ENCODE assay signal across 29 mouse cellular contexts in the genomic region with DNA sequence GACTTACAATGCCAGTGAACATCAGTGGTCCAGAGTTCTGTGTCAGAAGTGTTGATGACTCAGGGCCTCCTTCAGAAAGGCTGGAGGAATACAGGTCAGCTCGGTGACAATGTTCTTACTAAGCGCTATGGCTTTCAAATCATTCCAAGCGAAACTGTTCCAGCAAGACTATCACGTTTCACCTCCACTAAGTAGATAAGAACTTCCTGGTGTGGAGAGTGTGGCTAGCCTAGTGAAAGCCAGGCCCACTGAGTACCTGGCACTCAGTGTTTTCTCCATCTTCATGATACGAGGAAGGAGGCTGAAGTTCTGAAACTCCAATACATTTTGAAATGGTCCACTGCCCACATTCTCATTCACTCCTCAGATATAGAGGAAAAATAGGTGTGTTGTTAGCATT. TPM values are rescaled to one million over a fixed set of nuclear protein-coding genes. Genes with fewer than 3 reads are reported as not detected.
DNase-seq lines count a peak whose midpoint lies in the region; ATAC-seq and TF ChIP-seq lines count a peak whose summit lies in the region.
"Had no signal": no experiment of that assay in that cellular context is flagged by ENCODE, and none has a peak within 500 bp of the region (broad histone marks: within the 10 kb centered on the region; RNA-seq: fewer than 3 reads in every experiment).

No protein-coding gene starts in this region.

- no peaks in the 10 kb centered on the region for H3K4me1 ChIP-seq in lung, postnatal 0 days (ENCODE audit: insufficient read depth, low read depth, low read length)
- H3K4me1 ChIP-seq in intestine, embryonic 15.5 days (replicated peaks), result no peaks in the 10 kb centered on the region
- no peaks in the 10 kb centered on the region for H3K4me1 ChIP-seq in intestine, postnatal 0 days (replicated peaks; ENCODE audit: control insufficient read depth, insufficient read depth, low read length)
- H3K4me1 ChIP-seq in stomach, postnatal 0 days (replicated peaks; ENCODE audit: control insufficient read depth, insufficient read depth), result no peaks in the 10 kb centered on the region
- H3K4me1 ChIP-seq in liver, embryonic 12.5 days, result no peaks in the 10 kb centered on the region
- H3K4me1 ChIP-seq: embryonic facial prominence, embryonic 10.5 days; embryonic facial prominence, embryonic 12.5 days; forebrain, embryonic 10.5 days; forebrain, embryonic 12.5 days had no signal

- TF ChIP-seq EP300 in lung, postnatal 0 days (IDR thresholded peaks at IDR 0.05), result no peak
- no peak for TF ChIP-seq EP300 in stomach, postnatal 0 days (optimal IDR thresholded peaks at IDR 0.05)

- no peak for ATAC-seq in lung, postnatal 0 days
- peak; percentile 39; the same call in 1 of the 2 replicates for ATAC-seq in intestine, embryonic 15.5 days
- ATAC-seq in intestine, postnatal 0 days, result peak; percentile 45; the same call in 1 of the 2 replicates
- peak; percentile 87 for ATAC-seq in stomach, postnatal 0 days (ENCODE audit: low FRiP score, low TSS enrichment)
- ATAC-seq in liver, embryonic 12.5 days, result no peak
- ATAC-seq: activated CD4-positive, CD25-positive, alpha-beta regulatory T cell, adult 4 months; CD4-positive, CD25-positive, alpha-beta regulatory T cell, adult 4 months; forebrain, embryonic 14.5 days; forebrain, embryonic 16.5 days; Patski had no signal

- H3K9me3 ChIP-seq in lung, postnatal 0 days (ENCODE audit: low read length), result no peaks in the 10 kb centered on the region
- no peaks in the 10 kb centered on the region for H3K9me3 ChIP-seq in intestine, embryonic 15.5 days
- no peaks in the 10 kb centered on the region for H3K9me3 ChIP-seq in intestine, postnatal 0 days (ENCODE audit: control insufficient read depth)
- no peaks in the 10 kb centered on the region for H3K9me3 ChIP-seq in stomach, postnatal 0 days (ENCODE audit: control insufficient read depth, low read length)
- no peaks in the 10 kb centered on the region for H3K9me3 ChIP-seq in liver, embryonic 12.5 days (replicated peaks)
- H3K9me3 ChIP-seq: embryonic facial prominence, embryonic 10.5 days; embryonic facial prominence, embryonic 12.5 days; forebrain, embryonic 10.5 days; forebrain, embryonic 12.5 days; G1E had no signal

- H3K9ac ChIP-seq in lung, postnatal 0 days (replicated peaks; ENCODE audit: low read depth), result no peak overlapping the region
- no peak overlapping the region for H3K9ac ChIP-seq in intestine, embryonic 15.5 days
- no peak overlapping the region for H3K9ac ChIP-seq in intestine, postnatal 0 days (ENCODE audit: low read depth, low read length)
- no peak overlapping the region for H3K9ac ChIP-seq in stomach, postnatal 0 days (ENCODE audit: low read length)
- H3K9ac ChIP-seq in liver, embryonic 12.5 days, result no peak overlapping the region
- H3K9ac ChIP-seq: embryonic facial prominence, embryonic 12.5 days; forebrain, embryonic 12.5 days had no signal

- H3K27me3 ChIP-seq in lung, postnatal 0 days (replicated peaks; ENCODE audit: insufficient read depth, low read length), result no peaks in the 10 kb centered on the region
- no peaks in the 10 kb centered on the region for H3K27me3 ChIP-seq in intestine, embryonic 15.5 days (replicated peaks)
- H3K27me3 ChIP-seq in intestine, postnatal 0 days (replicated peaks; ENCODE audit: control insufficient read depth, insufficient read depth, low read length), result no peaks in the 10 kb centered on the region
- H3K27me3 ChIP-seq in stomach, postnatal 0 days (ENCODE audit: control insufficient read depth, insufficient read depth, low read length), result no peaks in the 10 kb centered on the region
- H3K27me3 ChIP-seq in liver, embryonic 12.5 days (replicated peaks), result no peaks in the 10 kb centered on the region
- H3K27me3 ChIP-seq: CH12.LX; embryonic facial prominence, embryonic 12.5 days; forebrain, embryonic 12.5 days had no signal

- H3K36me3 ChIP-seq in lung, postnatal 0 days (ENCODE audit: insufficient read depth, low read length), result no peaks in the 10 kb centered on the region
- no peaks in the 10 kb centered on the region for H3K36me3 ChIP-seq in intestine, embryonic 15.5 days
- H3K36me3 ChIP-seq in intestine, postnatal 0 days (ENCODE audit: control insufficient read depth, insufficient read depth), result no peaks in the 10 kb centered on the region
- H3K36me3 ChIP-seq in stomach, postnatal 0 days (ENCODE audit: control insufficient read depth, insufficient read depth, low read length), result no peaks in the 10 kb centered on the region
- no peaks in the 10 kb centered on the region for H3K36me3 ChIP-seq in liver, embryonic 12.5 days
- H3K36me3 ChIP-seq: embryonic facial prominence, embryonic 10.5 days; embryonic facial prominence, embryonic 12.5 days; forebrain, embryonic 10.5 days; forebrain, embryonic 12.5 days; G1E had no signal

- peak; percentile 12 for DNase-seq in lung, postnatal 0 days (ENCODE audit: low spot score)
- no peak for DNase-seq in lung, postnatal 25 days (ENCODE audit: low spot score)
- peak; percentile 50 for DNase-seq in stomach, postnatal 0 days (ENCODE audit: low spot score)
- DNase-seq in layer of hippocampus, postnatal 36 days, result no peak
- DNase-seq in layer of hippocampus, adult 18-20 months (ENCODE audit: low spot score in 2 of 2), result no peak
- DNase-seq: adrenal gland, adult 8-10 months; adrenal gland, postnatal 14 days; adrenal gland, postnatal 36 days; B cell, adult 2 months; cerebellum, adult 11-12 months; cerebellum, adult 2 months; cerebellum, adult 9-10 months; cerebellum, postnatal 25 days had no signal

- 43% methylated on average over 5 of the region's 5 CpGs for WGBS in lung, postnatal 0 days
- 73% methylated on average over 5 of the region's 5 CpGs for WGBS in intestine, embryonic 15.5 days
- WGBS in intestine, postnatal 0 days, result 53% methylated on average over 5 of the region's 5 CpGs
- WGBS in stomach, postnatal 0 days, result 55% methylated on average over 5 of the region's 5 CpGs
- WGBS in liver, embryonic 12.5 days (ENCODE audit: insufficient replicate concordance), result 48% methylated on average over 5 of the region's 5 CpGs

- H3K4me2 ChIP-seq in lung, postnatal 0 days (replicated peaks; ENCODE audit: low read depth, low read length), result no peak overlapping the region
- no peak overlapping the region for H3K4me2 ChIP-seq in intestine, embryonic 15.5 days (replicated peaks)
- H3K4me2 ChIP-seq in intestine, postnatal 0 days (replicated peaks; ENCODE audit: low read depth), result no peak overlapping the region
- no peak overlapping the region for H3K4me2 ChIP-seq in stomach, postnatal 0 days (replicated peaks; ENCODE audit: low read depth)
- H3K4me2 ChIP-seq in liver, embryonic 12.5 days, result no peak overlapping the region
- H3K4me2 ChIP-seq: embryonic facial prominence, embryonic 12.5 days; forebrain, embryonic 12.5 days had no signal

- no peak overlapping the region for H3K4me3 ChIP-seq in lung, postnatal 0 days (ENCODE audit: low read depth, low read length)
- no peak overlapping the region for H3K4me3 ChIP-seq in intestine, embryonic 15.5 days (replicated peaks)
- no peak overlapping the region for H3K4me3 ChIP-seq in intestine, postnatal 0 days (ENCODE audit: low read depth, low read length)
- H3K4me3 ChIP-seq in stomach, postnatal 0 days (ENCODE audit: low read depth, low read length), result no peak overlapping the region
- no peak overlapping the region for H3K4me3 ChIP-seq in liver, embryonic 12.5 days
- H3K4me3 ChIP-seq: embryonic facial prominence, embryonic 10.5 days; embryonic facial prominence, embryonic 12.5 days; erythroblast, embryonic 14.5 days; forebrain, embryonic 10.5 days; forebrain, embryonic 12.5 days had no signal

- TF ChIP-seq CTCF in lung, postnatal 0 days (IDR thresholded peaks at IDR 0.05), result no peak
- no peak for TF ChIP-seq CTCF in intestine, postnatal 0 days (IDR thresholded peaks at IDR 0.05; ENCODE audit: low read depth)
- TF ChIP-seq CTCF in stomach, postnatal 0 days (IDR thresholded peaks at IDR 0.05; ENCODE audit: low read depth), result no peak

- H3K27ac ChIP-seq in lung, postnatal 0 days (ENCODE audit: low read length), result no peak overlapping the region
- no peak overlapping the region for H3K27ac ChIP-seq in intestine, embryonic 15.5 days
- H3K27ac ChIP-seq in intestine, postnatal 0 days (ENCODE audit: low read depth, low read length), result no peak overlapping the region
- peak overlapping the region; percentile 19 for H3K27ac ChIP-seq in stomach, postnatal 0 days (replicated peaks)
- H3K27ac ChIP-seq in liver, embryonic 12.5 days, result no peak overlapping the region
- H3K27ac ChIP-seq: embryonic facial prominence, embryonic 10.5 days; embryonic facial prominence, embryonic 12.5 days; forebrain, embryonic 10.5 days; forebrain, embryonic 12.5 days had no signal

RNA-seq across cellular contexts. Expression of a gene that starts 40.0 kb away (rescaled TPM):
- polyA plus RNA-seq in lung, postnatal 0 days (2015; fragmentation: Nextera tagmentation; extraction: Ambion mirVana), result 0.02 and 0.18 TPM in 2 replicates
- 0.11 TPM in 1 of 2 replicates, not detected in the other for polyA plus RNA-seq in intestine, embryonic 15.5 days (2015; fragmentation: Nextera tagmentation; extraction: Ambion mirVana)
- 0.20 and 0.38 TPM in 2 replicates for polyA plus RNA-seq in intestine, postnatal 0 days (2015; fragmentation: Nextera tagmentation; extraction: Ambion mirVana)
- polyA plus RNA-seq in stomach, postnatal 0 days (2015; fragmentation: Nextera tagmentation; extraction: Ambion mirVana), result 27.4 and 31.4 TPM in 2 replicates
- polyA plus RNA-seq in liver, embryonic 12.5 days (2016; fragmentation: Nextera tagmentation; extraction: Ambion mirVana), result not detected in 2 replicates
- 10 to 100 TPM; 19.5 to 22.2 TPM for total RNA-seq in layer of hippocampus, postnatal 36 days (2021)
- 10 to 100 TPM; 20.8 to 23.7 TPM for total RNA-seq in layer of hippocampus, adult 18-20 months (2021)
- total RNA-seq: adrenal gland, adult 18-20 months; adrenal gland, adult 8-10 months; adrenal gland, postnatal 14 days; adrenal gland, postnatal 36 days; G1E had no signal
- polyA plus RNA-seq: activated CD4-positive, CD25-positive, alpha-beta regulatory T cell, adult 4 months; CD4-positive, CD25-positive, alpha-beta regulatory T cell, adult 4 months; embryonic facial prominence, embryonic 10.5 days; embryonic facial prominence, embryonic 12.5 days; erythroblast, embryonic 14.5 days; forebrain, embryonic 10.5 days; forebrain, embryonic 12.5 days; forebrain, embryonic 14.5 days; G1E; Patski had no signal

Comparison
In these comparisons a context has a peak if more than half of its experiments do, and no peak if none do; other contexts are left out.
1. DNase-seq: peak in lung, postnatal 0 days (single experiment) and stomach, postnatal 0 days (single experiment); none in lung, postnatal 25 days (single experiment), layer of hippocampus, postnatal 36 days (0 of 2) and layer of hippocampus, adult 18-20 months (0 of 2).
2. ATAC-seq: peak in intestine, embryonic 15.5 days (single experiment), intestine, postnatal 0 days (single experiment) and stomach, postnatal 0 days (single experiment); none in lung, postnatal 0 days (single experiment) and liver, embryonic 12.5 days (single experiment).
3. RNA of a gene that starts 40.0 kb away (polyA plus RNA-seq): 27.4 to 31.4 TPM in stomach, postnatal 0 days; 0.20 to 0.38 TPM in intestine, postnatal 0 days, 0.11 TPM in intestine, embryonic 15.5 days, 0.02 to 0.18 TPM in lung, postnatal 0 days and not detected in liver, embryonic 12.5 days; every median in the first group is over 10 times any median in the second.